Mouse (Mus musculus): Measurements from ENCODE around the gene Kif26b.

GRCm38 (mm10) chr1:178631863-178632262, 102.9 kb downstream of the Kif26b start:
- no peak for TF ChIP-seq POLR2A (IDR thresholded peaks at IDR 0.05; ENCODE audit: control insufficient read depth, extremely low read depth, insufficient read depth, low read length, poor library complexity)
- TF ChIP-seq CTCF (IDR thresholded peaks at IDR 0.05; ENCODE audit: borderline replicate concordance, control insufficient read depth, extremely low read depth, insufficient read depth, low read length, poor library complexity): no peak
